Mouse (Mus musculus) B cell, adult 67 days (primary cell): Measurements from ENCODE around the gene Vmn1r8. TPM values are rescaled to one million over a fixed set of nuclear protein-coding genes. Genes with fewer than 3 reads are reported as not detected.

Source experiments
- total RNA-seq, 2 experiments: library from RNA; stranded (reverse); gene quantifications; 4 replicates each; pipeline ENCODE4 v1.2.4; 2023

Gene Vmn1r8
- not detected for total RNA-seq

GRCm38 (mm10) chr6:57031984-57032383, at the start of gene Vmn1r8:
Vmn1r8 (plus strand) TSS chr6:57032284.

GRCm38 (mm10) chr6:56996943-56997342, 35.1 kb upstream of the Vmn1r8 start, which contains the start of gene Vmn1r6:
Vmn1r6 (plus strand) TSS chr6:56997243.

GRCm38 (mm10) chr6:57025224-57025623, 6.9 kb upstream of the Vmn1r8 start, which contains the start of gene Vmn1r7:
Vmn1r7 (minus strand) TSS chr6:57025324.

GRCm38 (mm10) chr6:57066487-57066886, 34.4 kb downstream of the Vmn1r8 start, which contains the start of gene Vmn1r9:
Vmn1r9 (plus strand) TSS chr6:57066787.

Other genes with a start within 250 kb of the Vmn1r8 start
- 10 to 100 TPM; 68.3 to 69.1 TPM for gene Kbtbd2, start 234.5 kb upstream of the Vmn1r8 start, total RNA-seq
- not detected for gene Fkbp9, start 200.2 kb upstream of the Vmn1r8 start, total RNA-seq
- 10 to 100 TPM; 52.5 to 61.9 TPM for gene Nt5c3, start 108.4 kb upstream of the Vmn1r8 start, total RNA-seq
- under 1 TPM in 1 of 2 experiments, not detected in 1; 0.70 TPM for gene Vmn1r4, start 108.3 kb upstream of the Vmn1r8 start, total RNA-seq
- gene Vmn1r5, start 62.0 kb upstream of the Vmn1r8 start, total RNA-seq: not detected
- not detected for gene Vmn1r6, start 35.0 kb upstream of the Vmn1r8 start, total RNA-seq
- gene Vmn1r7, start 7.0 kb upstream of the Vmn1r8 start, total RNA-seq: not detected
- gene Vmn1r9, start 34.5 kb downstream of the Vmn1r8 start, total RNA-seq: not detected
- gene Vmn1r10, start 77.2 kb downstream of the Vmn1r8 start, total RNA-seq: not detected
- not detected for gene Vmn1r11, start 101.2 kb downstream of the Vmn1r8 start, total RNA-seq
- gene Vmn1r12, start 124.6 kb downstream of the Vmn1r8 start, total RNA-seq: under 1 TPM in 1 of 2 experiments, not detected in 1; 0.09 TPM
- gene Vmn1r13, start 171.0 kb downstream of the Vmn1r8 start, total RNA-seq: not detected
- not detected for gene Vmn1r14, start 199.4 kb downstream of the Vmn1r8 start, total RNA-seq
- not detected for gene Vmn1r15, start 225.7 kb downstream of the Vmn1r8 start, total RNA-seq